Mouse (Mus musculus) kidney, embryonic 14.5 days (tissue): ENCODE measurements around the gene Sys1. TPM values are rescaled to one million over a fixed set of nuclear protein-coding genes. Genes with fewer than 3 reads are reported as not detected.

Experiments
- ATAC-seq: fragments of 200-750 bp; cut with Nextera tagmentation; 2 replicates; pipeline ENCODE4 v1.8.0; 2017; ENCODE audit warnings: moderate number of reproducible peaks, mild to moderate bottlenecking, moderate TSS enrichment, moderate library complexity; ENCODE audit not compliant: low FRiP score, low TSS enrichment
- H3K27ac ChIP-seq: fragments of 300-500 bp; sonication (generic); 2 replicates; pipeline ENCODE4 v1.5.1; 2014; ENCODE audit warnings: low read depth, mild to moderate bottlenecking, low read length, moderate library complexity, mixed read lengths
- H3K27me3 ChIP-seq: fragments of 300-500 bp; sonication (generic); 2 replicates; pipeline ENCODE4 v1.6.1; 2014; ENCODE audit warnings: mild to moderate bottlenecking, low read length; ENCODE audit not compliant: control insufficient read depth, insufficient read depth
- H3K36me3 ChIP-seq: fragments of 300-500 bp; sonication (generic); 2 replicates; pipeline ENCODE4 v1.6.1; 2014; ENCODE audit warnings: low read length, mixed read lengths; ENCODE audit not compliant: control insufficient read depth, insufficient read depth
- H3K4me1 ChIP-seq: fragments of 300-500 bp; sonication (generic); 2 replicates; pipeline ENCODE4 v1.6.1; 2014; ENCODE audit warnings: low read length, mixed read lengths; ENCODE audit not compliant: control insufficient read depth, insufficient read depth
- H3K4me2 ChIP-seq: fragments of 300-500 bp; sonication (generic); replicated peaks from 2 replicates; pipeline ENCODE4 v1.6.1; 2014; ENCODE audit warnings: low read depth, mild to moderate bottlenecking, low read length
- H3K4me3 ChIP-seq: fragments of 300-500 bp; sonication (generic); 2 replicates; pipeline ENCODE4 v1.5.1; 2014; ENCODE audit warnings: mild to moderate bottlenecking, low read length
- H3K9ac ChIP-seq: fragments of 300-500 bp; sonication (generic); 2 replicates; pipeline ENCODE4 v1.6.1; 2014; ENCODE audit warnings: low read depth, mild to moderate bottlenecking, low read length, moderate library complexity
- H3K9me3 ChIP-seq: fragments of 300-500 bp; sonication (generic); 2 replicates; pipeline ENCODE4 v1.6.1; 2016; ENCODE audit warnings: low read length; ENCODE audit not compliant: control insufficient read depth
- WGBS: fragments of 180-500 bp; shearing (Covaris S2); extraction: QIAGEN DNeasy Blood & Tissue Kit; methylation state at CpG from one replicate; pipeline ENCODE4 v1.1.7; 2014; 5-methylcytosine and 5-hydroxymethylcytosine counted together
- polyA plus RNA-seq: library from polyadenylated mRNA; unstranded; fragments of >200 nt; fragmentation: Nextera tagmentation; extraction: Ambion mirVana; gene quantifications from 2 replicates; pipeline ENCODE4 v1.2.1, GENCODE M21; 2014

Gene Sys1
- polyA plus RNA-seq, 1 experiment from 2014 or later, result 69.4 TPM

- Histone ChIP-seq H3K9me3 (no peaks in the 10 kb centered on the region), H3K27ac (peak overlapping the region; percentile 47; the same call in 1 of the 2 replicates), H3K9ac (no peak overlapping the region), H3K4me2 (no peak overlapping the region), H3K36me3 (no peaks in the 10 kb centered on the region), H3K4me3 (no peak overlapping the region), H3K27me3 (no peaks in the 10 kb centered on the region), H3K4me1 (peaks cover 27% of the 10 kb centered on the region)
- ATAC-seq, result no peak
- 69% methylated on average over 10 of the region's 10 CpGs for WGBS
Observed at GRCm38 (mm10) chr2:164454846-164455245, 1.9 kb upstream of the Sys1 start.

GRCm38 (mm10) chr2:164455421-164456190 is 1.2 kb upstream of the Sys1 start:
- Histone ChIP-seq H3K4me3 (no peak overlapping the region), H3K4me1 (peaks cover 27% of the 10 kb centered on the region), H3K4me2 (no peak overlapping the region), H3K27ac (no peak overlapping the region), H3K36me3 (no peaks in the 10 kb centered on the region), H3K9ac (no peak overlapping the region), H3K27me3 (no peaks in the 10 kb centered on the region), H3K9me3 (no peaks in the 10 kb centered on the region)
- WGBS, result 58% methylated on average over 6 of the region's 6 CpGs
- no peak for ATAC-seq

GRCm38 (mm10) chr2:164456413-164456812 is 351 bp upstream of the Sys1 start:
- no peak for ATAC-seq
- Histone ChIP-seq H3K9me3 (no peaks in the 10 kb centered on the region), H3K4me1 (peaks cover 27% of the 10 kb centered on the region), H3K27me3 (no peaks in the 10 kb centered on the region), H3K4me3 (no peak overlapping the region), H3K27ac (peak overlapping the region; percentile 73), H3K4me2 (peak overlapping the region; percentile 30), H3K9ac (peak overlapping the region; percentile 48; the same call in 1 of the 2 replicates), H3K36me3 (no peaks in the 10 kb centered on the region)
- WGBS, result 54% methylated on average over 1 of the region's 1 CpGs

GRCm38 (mm10) chr2:164457942-164458341 is 1.2 kb downstream of the Sys1 start:
- no peak for ATAC-seq
- no peak overlapping the region for H3K9ac ChIP-seq
- no peak overlapping the region for H3K4me2 ChIP-seq
- H3K4me1 ChIP-seq, result peaks cover 33% of the 10 kb centered on the region
- H3K27me3 ChIP-seq, result no peaks in the 10 kb centered on the region
- WGBS, result 54% methylated on average over 7 of the region's 7 CpGs
- H3K36me3 ChIP-seq, result no peaks in the 10 kb centered on the region
- H3K4me3 ChIP-seq, result no peak overlapping the region
- H3K9me3 ChIP-seq, result no peaks in the 10 kb centered on the region
- peak overlapping the region; percentile 73; the same call in 1 of the 2 replicates for H3K27ac ChIP-seq

GRCm38 (mm10) chr2:164458535-164458934 is 1.8 kb downstream of the Sys1 start:
- H3K9me3 ChIP-seq, result no peaks in the 10 kb centered on the region
- H3K4me2 ChIP-seq, result no peak overlapping the region
- H3K27me3 ChIP-seq, result no peaks in the 10 kb centered on the region
- peaks cover 33% of the 10 kb centered on the region for H3K4me1 ChIP-seq
- 0 out of 2 replicates have a peak overlapping the region, but pooled peaks have one; percentile 47 for H3K27ac ChIP-seq
- H3K36me3 ChIP-seq, result peaks cover 3% of the 10 kb centered on the region; the same call in 1 of the 2 replicates
- 87% methylated on average over 8 of the region's 8 CpGs for WGBS
- ATAC-seq, result no peak
- no peak overlapping the region for H3K4me3 ChIP-seq
- H3K9ac ChIP-seq, result no peak overlapping the region

- Histone ChIP-seq H3K27ac (peak within 1 kb of the TSS; percentile 76), H3K27me3 (no peaks in the 10 kb centered on the region)
- under 1% methylated on average over 72 of the region's 79 CpGs for WGBS
Observed at GRCm38 (mm10) chr2:164460745-164461551, 4.2 kb downstream of the Sys1 start, which contains the start of gene Gm20458. Gm20458 (plus strand) TSS chr2:164460967.

GRCm38 (mm10) chr2:164465161-164465560 is 8.4 kb downstream of the Sys1 start:
- Histone ChIP-seq H3K9ac (no peak overlapping the region), H3K27ac (no peak overlapping the region), H3K4me2 (no peak overlapping the region), H3K9me3 (no peaks in the 10 kb centered on the region), H3K4me3 (no peak overlapping the region), H3K36me3 (peaks cover 21% of the 10 kb centered on the region), H3K4me1 (peaks cover 6% of the 10 kb centered on the region; the same call in 1 of the 2 replicates), H3K27me3 (no peaks in the 10 kb centered on the region)
- ATAC-seq, result no peak

More at GRCm38 (mm10) chr2:164460745-164461551, 4.2 kb downstream of the Sys1 start, which contains the start of gene Gm20458:
- Histone ChIP-seq H3K4me2 (peak within 1 kb of the TSS; percentile 73), H3K36me3 (peaks cover 21% of the 10 kb centered on the region), H3K9me3 (no peaks in the 10 kb centered on the region), H3K4me3 (peak within 1 kb of the TSS; percentile 90), H3K4me1 (peaks cover 15% of the 10 kb centered on the region), H3K9ac (peak within 1 kb of the TSS; percentile 79)
- peak; percentile 97 for ATAC-seq

- WGBS, result 83% methylated on average over 5 of the region's 5 CpGs
- no peaks in the 10 kb centered on the region for H3K27me3 ChIP-seq
- no peak overlapping the region for H3K4me3 ChIP-seq
- peaks cover 3% of the 10 kb centered on the region; the same call in 1 of the 2 replicates for H3K4me1 ChIP-seq
- no peak overlapping the region for H3K4me2 ChIP-seq
- ATAC-seq, result no peak
- H3K9me3 ChIP-seq, result no peaks in the 10 kb centered on the region
- H3K27ac ChIP-seq, result no peak overlapping the region
- peaks cover 21% of the 10 kb centered on the region for H3K36me3 ChIP-seq
- H3K9ac ChIP-seq, result no peak overlapping the region
Observed at GRCm38 (mm10) chr2:164466787-164467186, 10.0 kb downstream of the Sys1 start.
